Mouse (Mus musculus) stomach, postnatal 0 days (tissue): ENCODE measurements at regions not wholly inside any gene's neighbourhood (a gene's known extent, or its start where the extent isn't known, plus 50 kb on each side); places are given as distances from the start of the nearest gene placed in this dataset.

Experiments used
- CTCF ChIP-seq: IDR thresholded peaks from 2 replicates; pipeline ENCODE4 v1.5.1; 2016; ENCODE audit warnings: antibody characterized with exemption, low read depth, mild to moderate bottlenecking, moderate library complexity
- EP300 ChIP-seq: optimal IDR thresholded peaks from 2 replicates; pipeline ENCODE3; 2016; ENCODE audit warnings: antibody characterized with exemption

GRCm38 (mm10) chr4:35322432-35323173, 96.6 kb upstream of the C9orf72 start:
- TF ChIP-seq CTCF (no peak), EP300 (no peak)
